Mouse (Mus musculus) erythroblast, embryonic 14.5 days (primary cell): ENCODE data around the gene Dab2ip. TPM values are rescaled to one million over a fixed set of nuclear protein-coding genes. Genes with fewer than 3 reads are reported as not detected.

Experiments used
- H3K27me3 ChIP-seq: 2 replicates; pipeline ENCODE4 v1.6.1; 2012; ENCODE audit warnings: inconsistent platforms; ENCODE audit not compliant: control insufficient read depth
- H3K36me3 ChIP-seq: 2 replicates; pipeline ENCODE4 v1.6.1; 2012; ENCODE audit warnings: mild to moderate bottlenecking, inconsistent platforms; ENCODE audit not compliant: control insufficient read depth
- H3K4me1 ChIP-seq: 2 replicates; pipeline ENCODE4 v1.6.1; 2012; ENCODE audit warnings: inconsistent platforms; ENCODE audit not compliant: control insufficient read depth
- H3K4me3 ChIP-seq: replicated peaks from 2 replicates; pipeline ENCODE3; 2012; ENCODE audit warnings: moderate library complexity, mild to moderate bottlenecking, inconsistent platforms
- H3K9me3 ChIP-seq: 2 replicates; pipeline ENCODE4 v1.6.1; 2012; ENCODE audit warnings: low read length, inconsistent platforms, mixed read lengths; ENCODE audit not compliant: control insufficient read depth
- GATA1 ChIP-seq: IDR thresholded peaks from 2 replicates; pipeline ENCODE4 v1.6.1; 2012; ENCODE audit warnings: low read length, inconsistent platforms, mixed read lengths
- TAL1 ChIP-seq: IDR thresholded peaks from 3 replicates; pipeline ENCODE4 v1.6.1; 2012; ENCODE audit warnings: low read length, inconsistent platforms, mixed read lengths
- polyA plus RNA-seq: library from polyadenylated mRNA; stranded (reverse); fragments of >175 nt; gene quantifications from 2 replicates; pipeline ENCODE4 v1.2.3, GENCODE M21; 2012

The Dab2ip gene
- polyA plus RNA-seq, 1 experiment, result 0.20 TPM

DNA sequence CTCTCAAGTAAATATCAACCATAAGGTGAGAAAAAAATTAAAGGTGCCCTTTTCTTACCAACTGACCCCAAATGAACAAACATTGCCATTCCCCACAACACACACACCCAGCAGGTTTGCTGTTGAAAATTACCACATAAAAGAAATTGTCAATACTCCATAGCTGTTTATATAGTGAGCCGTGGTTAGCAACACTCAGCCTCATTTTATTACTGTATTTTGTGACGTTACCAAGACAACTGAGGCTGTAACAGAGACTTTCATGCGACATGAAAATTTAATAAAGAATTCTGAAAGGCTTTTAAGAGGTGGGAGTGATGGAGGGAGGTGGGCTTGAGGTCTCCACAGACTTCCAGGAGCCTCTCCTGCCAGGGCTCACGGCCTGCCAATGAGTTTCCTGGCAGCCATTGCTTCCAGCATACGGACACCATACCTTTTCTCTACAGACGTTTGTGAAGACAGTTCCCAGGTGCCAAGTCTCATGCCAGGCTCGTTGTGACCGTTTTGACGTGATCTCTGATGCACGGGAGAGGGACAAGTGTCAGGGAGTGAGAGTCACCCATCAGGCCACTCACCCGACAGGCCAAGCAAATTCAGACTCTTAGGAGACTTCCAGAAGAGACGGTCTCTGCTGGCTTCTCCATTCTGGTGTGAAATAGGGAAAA, 189.4 kb downstream of the Dab2ip start:
- Histone ChIP-seq H3K36me3 (no peaks in the 10 kb centered on the region), H3K4me3 (no peak overlapping the region), H3K27me3 (no peaks in the 10 kb centered on the region), H3K9me3 (no peaks in the 10 kb centered on the region), H3K4me1 (no peaks in the 10 kb centered on the region)
- TF ChIP-seq TAL1 (no peak), GATA1 (no peak)

DNA sequence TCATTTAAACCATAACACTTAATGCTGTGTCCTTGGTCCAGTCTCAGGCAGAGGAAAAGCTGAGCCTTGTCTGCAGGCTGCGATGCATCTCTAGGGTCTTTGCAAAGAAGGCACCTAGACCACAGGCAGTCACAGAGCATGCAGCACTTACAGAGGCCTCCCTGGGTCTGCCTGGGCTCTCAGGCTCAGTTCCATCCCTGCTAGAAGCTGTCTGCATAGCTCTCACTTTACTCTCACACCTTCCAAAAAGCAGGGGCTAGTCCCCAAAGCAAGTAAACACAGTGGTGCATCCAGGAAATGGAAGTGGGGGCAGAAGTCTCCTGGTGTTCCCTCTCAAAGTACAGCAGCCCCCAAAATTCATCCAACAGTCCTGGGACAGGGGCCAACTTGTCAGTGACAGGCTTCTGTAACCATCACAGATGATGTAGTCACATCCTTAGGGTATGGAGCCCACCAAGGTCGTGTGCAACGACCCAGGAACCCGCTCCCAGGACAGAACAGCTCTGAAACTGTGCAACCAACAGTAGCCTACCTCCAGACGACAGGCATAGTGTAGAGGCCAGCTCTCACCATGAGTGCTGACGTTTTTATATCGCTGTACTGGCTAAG, 192.6 kb downstream of the Dab2ip start:
- Histone ChIP-seq H3K4me3 (no peak overlapping the region), H3K27me3 (no peaks in the 10 kb centered on the region), H3K9me3 (no peaks in the 10 kb centered on the region), H3K36me3 (no peaks in the 10 kb centered on the region), H3K4me1 (no peaks in the 10 kb centered on the region)
- TF ChIP-seq GATA1 (no peak), TAL1 (no peak)

GRCm38 (mm10) chr2:35751781-35752505, 193.9 kb downstream of the Dab2ip start:
- Histone ChIP-seq H3K36me3 (no peaks in the 10 kb centered on the region), H3K4me3 (no peak overlapping the region), H3K4me1 (no peaks in the 10 kb centered on the region), H3K9me3 (no peaks in the 10 kb centered on the region), H3K27me3 (no peaks in the 10 kb centered on the region)
- no peak for TF ChIP-seq TAL1

DNA sequence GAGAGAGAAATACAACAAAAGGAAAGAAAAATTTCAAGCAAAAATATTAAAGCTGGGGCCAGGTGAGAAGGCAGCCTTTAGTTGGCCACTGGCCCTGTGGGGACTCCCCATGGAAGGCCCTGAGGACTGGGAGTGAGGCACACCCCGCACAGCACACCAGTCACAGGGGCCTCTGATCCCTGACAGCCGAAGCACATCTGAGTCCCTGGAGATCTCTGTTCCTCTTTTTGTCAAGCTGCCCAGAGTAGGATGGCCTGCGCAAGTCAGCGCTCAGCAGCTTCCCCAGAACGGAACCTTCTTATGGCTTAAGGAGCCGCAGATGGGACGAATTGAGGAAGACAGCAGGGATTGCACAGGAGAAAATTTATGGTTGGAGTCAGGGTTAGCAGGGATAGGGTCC, 198.4 kb downstream of the Dab2ip start:
- no peak overlapping the region for H3K4me3 ChIP-seq
- H3K9me3 ChIP-seq, result no peaks in the 10 kb centered on the region
- no peaks in the 10 kb centered on the region for H3K36me3 ChIP-seq
- TF ChIP-seq GATA1 (no peak), TAL1 (no peak)
- H3K4me1 ChIP-seq, result no peaks in the 10 kb centered on the region
- no peaks in the 10 kb centered on the region for H3K27me3 ChIP-seq

DNA sequence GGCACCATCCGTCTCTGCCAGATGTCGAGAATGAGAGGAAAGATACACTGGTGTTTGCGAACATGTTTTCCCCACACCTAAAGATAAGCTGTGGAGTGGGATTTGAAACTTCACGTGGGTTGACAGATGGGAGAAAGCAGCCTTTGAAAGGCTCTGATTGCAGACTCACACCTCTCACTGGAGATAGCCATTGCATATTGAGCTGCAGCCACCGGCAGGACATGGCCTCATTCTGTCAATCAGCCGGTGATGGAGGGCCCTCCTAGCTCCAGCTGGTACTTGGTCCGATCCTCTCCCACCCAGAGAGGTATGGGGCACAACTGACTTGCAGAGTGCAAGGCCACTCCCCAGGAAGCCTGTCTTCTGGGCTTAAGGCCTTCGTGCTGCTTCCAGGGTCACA, 202.3 kb downstream of the Dab2ip start:
- TF ChIP-seq GATA1 (no peak), TAL1 (no peak)
- Histone ChIP-seq H3K4me1 (no peaks in the 10 kb centered on the region), H3K36me3 (no peaks in the 10 kb centered on the region), H3K4me3 (no peak overlapping the region), H3K27me3 (no peaks in the 10 kb centered on the region), H3K9me3 (no peaks in the 10 kb centered on the region)

DNA sequence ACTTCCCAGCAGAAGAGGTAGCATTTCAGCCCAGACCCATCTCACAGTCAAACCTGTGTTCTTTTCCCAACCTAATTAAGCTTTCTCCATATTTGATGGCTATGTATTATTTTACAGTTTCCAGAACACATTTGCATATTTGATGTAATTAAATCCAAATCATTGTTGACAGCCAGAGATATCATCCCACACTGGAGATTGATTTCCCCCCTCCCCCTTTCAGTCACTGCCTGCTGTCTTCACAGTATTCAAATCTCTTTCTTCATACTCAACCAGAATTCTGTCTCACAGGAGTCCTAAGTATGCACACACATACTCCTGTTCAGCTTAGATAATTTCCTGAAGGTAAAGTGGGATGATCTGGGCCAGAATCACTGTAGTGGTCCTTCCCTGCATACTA, 202.8 kb downstream of the Dab2ip start:
- Histone ChIP-seq H3K27me3 (no peaks in the 10 kb centered on the region), H3K9me3 (no peaks in the 10 kb centered on the region), H3K4me1 (no peaks in the 10 kb centered on the region), H3K4me3 (no peak overlapping the region), H3K36me3 (no peaks in the 10 kb centered on the region)
- TF ChIP-seq TAL1, result no peak
- TF ChIP-seq GATA1, result no peak

GRCm38 (mm10) chr2:35761458-35761857, 203.4 kb downstream of the Dab2ip start:
- Histone ChIP-seq H3K27me3 (no peaks in the 10 kb centered on the region), H3K9me3 (no peaks in the 10 kb centered on the region), H3K4me1 (no peaks in the 10 kb centered on the region), H3K36me3 (no peaks in the 10 kb centered on the region), H3K4me3 (no peak overlapping the region)
- no peak for TF ChIP-seq TAL1
- TF ChIP-seq GATA1, result no peak

- no peak overlapping the region for H3K4me3 ChIP-seq
- H3K27me3 ChIP-seq, result no peaks in the 10 kb centered on the region
- no peak for TF ChIP-seq GATA1
- no peak for TF ChIP-seq TAL1
- no peaks in the 10 kb centered on the region for H3K36me3 ChIP-seq
- H3K4me1 ChIP-seq, result no peaks in the 10 kb centered on the region
- H3K9me3 ChIP-seq, result no peaks in the 10 kb centered on the region
These were observed 205.8 kb downstream of the Dab2ip start for GRCm38 (mm10) chr2:35763818-35764217.

- H3K36me3 ChIP-seq, result no peaks in the 10 kb centered on the region
- H3K4me1 ChIP-seq, result no peaks in the 10 kb centered on the region
- no peaks in the 10 kb centered on the region for H3K9me3 ChIP-seq
- H3K27me3 ChIP-seq, result no peaks in the 10 kb centered on the region
- TF ChIP-seq GATA1 (no peak), TAL1 (no peak)
- no peak overlapping the region for H3K4me3 ChIP-seq
These were observed 206.3 kb downstream of the Dab2ip start for GRCm38 (mm10) chr2:35764328-35764727.
